Mouse (Mus musculus) T-helper 17 cell (primary cell): ENCODE results near the gene Tspoap1.

Experiments
- in situ Hi-C, 2 experiments: fragments of 300-600 bp; cut with MboI, MseI; formaldehyde crosslinking; loops; 1 replicate in 1 of 2; 2 replicates in 1 of 2; pipeline ENCODE4 v1.15.1; 2025; ENCODE audit warnings: high pct_unique_total_duplicates in 2 of 2

The Tspoap1 gene

GRCm38 (mm10) chr11:87757001-87757954 is 3.1 kb upstream of the Tspoap1 start:
- in situ Hi-C loops: loop anchor here in 1 of 2 experiments (10.0 kb wide), 1 partner anchor 1172 kb away; no protein-coding TSS in a partner anchor

DNA sequence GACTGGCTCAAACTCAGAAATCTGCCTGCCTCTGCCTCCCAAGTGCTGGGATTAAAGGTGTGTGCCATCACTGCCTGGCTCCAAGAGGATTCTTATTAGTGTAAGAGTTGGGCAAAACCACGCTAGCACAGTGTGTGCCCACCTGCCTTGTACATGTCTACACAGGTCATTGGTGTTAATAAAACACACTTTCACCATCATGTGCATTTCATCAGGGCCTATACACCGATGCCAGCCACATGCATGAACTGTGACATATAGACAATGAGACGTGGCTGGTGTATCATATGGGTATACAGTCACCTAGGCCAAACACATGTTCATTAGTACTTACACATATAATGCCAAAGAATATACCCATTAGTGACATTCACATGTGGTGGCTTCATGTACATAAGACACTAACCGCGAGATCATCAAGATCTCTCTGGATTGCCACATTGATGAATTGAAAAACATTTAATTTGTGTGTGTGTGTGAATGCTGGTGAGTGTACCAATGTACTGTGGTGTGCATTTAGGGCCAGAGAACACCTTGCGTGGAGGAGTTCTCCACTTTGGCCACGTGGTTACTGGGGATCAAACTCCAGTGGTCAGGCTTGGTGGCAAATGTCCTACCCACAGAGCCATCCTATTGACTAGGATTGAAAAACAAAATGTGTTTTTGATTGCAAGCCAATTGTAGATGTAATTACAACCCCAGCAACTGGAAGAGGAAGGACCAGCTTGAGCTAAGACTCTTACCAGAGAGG is 2.0 kb upstream of the Tspoap1 start:
- in situ Hi-C loops: loop anchor here in 1 of 2 experiments (10.0 kb wide), 1 partner anchor 1174 kb away; no protein-coding TSS in a partner anchor

- in situ Hi-C loops: loop anchor here in 1 of 2 experiments (10.0 kb wide), 1 partner anchor 1174 kb away; no protein-coding TSS in a partner anchor
Observed at GRCm38 (mm10) chr11:87758957-87759608, 1.3 kb upstream of the Tspoap1 start.

DNA sequence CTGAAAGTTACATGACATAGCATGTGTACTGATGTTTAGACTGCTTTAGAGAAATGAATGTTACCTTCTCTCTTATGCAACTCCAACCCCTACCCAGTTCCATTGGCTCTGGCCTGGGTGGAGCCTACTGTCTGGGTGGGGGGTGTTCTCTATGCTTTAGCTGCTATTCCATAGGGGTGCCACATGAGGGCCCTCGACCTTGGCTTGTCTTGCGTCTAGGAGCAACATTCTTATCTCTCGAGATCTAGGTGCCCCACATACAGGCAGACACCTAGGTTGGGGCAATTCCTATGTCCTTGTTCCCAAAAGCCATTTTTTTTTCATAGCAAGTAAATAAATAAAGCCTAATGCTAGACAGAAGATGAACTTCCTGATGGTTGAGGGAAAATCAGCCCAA is 734 bp upstream of the Tspoap1 start:
- in situ Hi-C loops: loop anchor here in 1 of 2 experiments (5.0 to 10.0 kb wide), 2 partner anchors 292 to 1175 kb away; no protein-coding TSS in a partner anchor

DNA sequence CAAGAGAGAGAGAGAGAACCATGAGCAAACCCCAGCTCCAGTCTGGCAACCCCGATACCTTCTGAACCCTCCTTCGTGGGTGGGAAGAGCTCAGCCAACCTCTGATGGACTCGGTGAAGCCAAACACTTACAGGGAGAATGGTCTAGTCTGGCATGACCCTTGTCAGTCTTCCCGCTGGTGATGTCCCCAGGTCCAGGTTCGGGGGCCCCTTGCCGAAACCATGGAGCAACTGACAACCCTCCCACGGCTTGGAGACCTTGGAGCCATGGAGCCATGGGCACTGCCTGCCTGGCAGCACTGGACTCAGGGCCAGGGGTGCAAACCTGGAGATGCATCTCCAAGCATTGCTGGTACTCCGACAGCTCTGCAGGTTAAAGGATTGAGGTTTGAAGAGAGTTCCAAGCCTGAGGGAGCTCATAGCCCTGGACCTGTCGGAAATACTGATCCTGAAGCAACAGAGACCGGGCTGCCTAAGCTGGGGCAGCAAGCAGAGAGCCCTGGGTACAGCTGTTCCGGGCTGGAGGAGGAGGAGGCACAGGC is 910 bp downstream of the Tspoap1 start:
- in situ Hi-C loops: loop anchor here in 1 of 2 experiments (5.0 kb wide), 1 partner anchor 294 kb away; no protein-coding TSS in a partner anchor

GRCm38 (mm10) chr11:87761806-87762701 is 1.7 kb downstream of the Tspoap1 start:
- in situ Hi-C loops: loop anchor here in 1 of 2 experiments (5.0 kb wide), 1 partner anchor 295 kb away; no protein-coding TSS in a partner anchor

DNA sequence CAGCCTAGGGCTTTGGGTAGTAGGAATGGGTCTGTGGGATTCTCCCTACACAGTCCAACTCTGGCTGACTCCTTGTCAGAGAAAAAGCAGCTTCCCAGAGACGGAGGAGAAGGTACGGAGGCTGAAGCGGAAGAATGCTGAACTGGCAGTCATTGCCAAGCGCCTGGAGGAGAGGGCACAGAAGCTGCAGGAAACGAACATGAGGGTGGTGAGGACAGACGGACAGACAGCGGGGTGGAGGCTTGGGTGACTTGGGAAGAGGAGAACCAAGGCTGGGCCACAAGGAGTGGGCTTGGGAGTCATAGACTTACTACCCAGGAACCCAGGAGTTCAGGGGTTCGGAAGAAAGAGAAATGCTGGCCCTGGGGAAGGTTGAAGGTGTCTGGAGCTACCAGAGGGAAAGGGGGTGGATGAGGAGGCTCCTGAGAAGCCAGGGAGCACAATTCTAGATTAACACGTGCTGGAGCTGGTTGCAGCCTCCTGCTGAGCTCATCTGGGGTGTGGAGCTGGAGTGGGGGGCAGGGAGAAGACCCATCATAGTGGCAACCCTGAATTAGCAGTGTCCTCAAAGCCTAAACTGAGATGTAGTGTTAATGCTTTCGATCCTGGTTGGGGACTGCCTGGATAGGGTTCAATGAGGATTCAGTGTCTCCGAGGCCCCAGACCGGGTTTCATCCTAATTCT is 2.5 kb downstream of the Tspoap1 start:
- in situ Hi-C loops: loop anchor here in 1 of 2 experiments (5.0 kb wide), 1 partner anchor 296 kb away; no protein-coding TSS in a partner anchor

DNA sequence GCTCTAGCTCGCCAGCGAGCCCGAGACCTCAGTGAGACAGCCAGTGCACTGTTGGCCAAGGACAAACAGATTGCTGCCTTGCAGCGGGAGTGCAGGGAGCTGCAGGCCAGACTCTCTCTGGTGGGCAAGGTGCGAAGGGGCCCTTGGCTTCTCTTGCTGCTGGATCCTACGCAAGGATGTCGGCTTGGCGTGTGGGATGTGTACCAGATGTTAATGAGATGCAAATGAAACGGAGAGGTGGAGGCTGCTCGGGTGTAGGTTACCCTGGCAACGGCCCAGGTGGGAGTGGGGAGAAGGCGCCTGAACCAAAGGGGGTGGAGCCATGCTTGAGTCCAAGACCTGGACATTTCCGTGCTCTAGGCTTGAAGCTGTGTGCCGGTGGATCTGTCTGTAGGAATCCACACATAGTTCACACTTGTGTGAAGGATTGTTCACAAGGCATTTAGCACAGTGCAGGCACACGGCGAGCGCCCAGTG is 3.2 kb downstream of the Tspoap1 start:
- in situ Hi-C loops: loop anchor here in 1 of 2 experiments (5.0 kb wide), 1 partner anchor 296 kb away; no protein-coding TSS in a partner anchor

DNA sequence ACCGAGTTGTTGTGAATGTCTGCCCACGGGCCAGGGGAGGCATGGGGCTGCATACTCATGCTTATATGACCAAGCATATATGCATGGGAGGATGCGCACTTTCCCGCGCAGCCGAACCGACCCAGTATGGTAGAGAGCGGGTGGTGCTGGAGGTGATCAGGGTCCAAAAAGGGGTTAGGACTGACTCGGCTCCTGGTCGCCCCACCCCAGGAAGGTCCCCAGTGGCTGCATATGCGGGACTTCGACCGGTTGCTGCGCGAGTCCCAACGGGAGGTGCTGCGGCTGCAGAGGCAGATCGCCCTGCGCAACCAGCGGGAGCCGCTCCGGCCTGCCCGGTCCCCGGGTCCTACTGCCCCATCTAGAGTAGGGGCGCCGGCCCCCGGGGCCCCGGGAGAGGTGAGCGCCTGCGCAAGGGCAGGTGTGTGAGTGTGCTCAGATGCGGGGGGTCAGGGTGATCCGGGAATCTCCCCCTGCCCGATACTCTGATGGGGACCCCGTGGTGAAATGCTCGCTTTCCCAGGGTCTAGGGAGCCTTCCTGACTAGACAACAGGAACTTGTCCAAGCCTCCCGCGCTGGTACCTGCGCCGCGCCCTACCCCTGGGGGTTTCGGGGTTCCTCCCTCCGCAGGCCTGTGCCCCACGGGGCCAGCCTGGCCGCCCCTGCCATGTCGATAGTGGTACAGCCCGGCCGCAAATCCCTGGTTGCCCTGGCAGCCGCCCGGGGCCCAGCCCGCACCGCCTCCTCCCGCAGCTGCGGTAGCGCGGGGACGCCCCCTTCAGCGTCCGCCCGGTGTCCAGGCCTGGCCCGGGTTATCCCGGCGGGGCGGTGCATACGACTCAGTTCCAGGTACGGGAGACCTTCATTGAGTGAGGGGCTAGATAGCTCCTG is 3.9 kb downstream of the Tspoap1 start:
- in situ Hi-C loops: loop anchor here in 1 of 2 experiments (5.0 kb wide), 1 partner anchor 297 kb away; no protein-coding TSS in a partner anchor

DNA sequence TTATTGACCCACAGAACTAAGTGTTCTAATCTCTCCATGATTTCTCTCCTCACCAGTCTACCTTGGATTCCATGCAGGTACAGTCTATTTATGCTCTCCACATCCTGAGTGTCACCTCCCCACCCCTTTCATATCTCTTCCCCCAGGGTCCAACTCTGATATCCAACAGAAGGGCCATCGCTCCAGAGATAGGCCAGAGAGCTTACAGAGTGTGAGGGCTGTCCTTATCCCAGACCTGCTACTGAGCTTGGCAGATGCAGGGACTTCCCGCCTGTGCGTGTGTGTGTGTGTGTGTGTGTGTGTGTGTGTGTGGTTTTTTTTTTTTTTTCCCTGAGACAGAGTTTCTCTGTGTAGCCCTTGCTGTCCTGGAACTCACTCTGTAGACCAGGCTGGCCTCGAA is 8.4 kb downstream of the Tspoap1 start:
- in situ Hi-C loops: loop anchor here (5.0 kb wide), 2 partner anchors 41 to 106 kb away; partner anchors contain the start of gene Rnf43 (in 1 of the 2)

DNA sequence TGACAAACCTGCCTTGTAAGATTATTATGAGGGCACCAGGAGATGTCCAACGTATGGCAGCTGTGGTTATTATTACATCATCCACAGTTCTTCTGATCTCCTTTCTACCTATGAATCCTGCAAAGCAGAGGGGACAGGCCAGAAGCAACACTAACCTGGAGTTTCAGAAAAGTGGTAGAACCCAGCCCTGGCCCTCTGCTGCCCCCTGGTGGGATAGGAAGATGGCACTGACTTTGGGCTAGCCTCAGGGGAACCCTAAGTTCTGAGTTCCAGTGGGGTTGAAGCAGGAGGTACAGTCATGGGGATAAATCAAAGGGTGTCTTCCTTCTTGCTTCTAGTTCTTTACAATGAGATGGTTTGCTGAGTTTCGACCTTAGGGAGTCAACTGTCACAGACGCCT is 10.6 kb downstream of the Tspoap1 start:
- in situ Hi-C loops: loop anchor here in 1 of 2 experiments (5.0 kb wide), 2 partner anchors 109 to 169 kb away; partner anchors contain the start of gene Rnf43

GRCm38 (mm10) chr11:87772354-87772753 is 12.0 kb downstream of the Tspoap1 start:
- in situ Hi-C loops: loop anchor here in 1 of 2 experiments (5.0 kb wide), 2 partner anchors 110 to 170 kb away; partner anchors contain the start of gene Rnf43

DNA sequence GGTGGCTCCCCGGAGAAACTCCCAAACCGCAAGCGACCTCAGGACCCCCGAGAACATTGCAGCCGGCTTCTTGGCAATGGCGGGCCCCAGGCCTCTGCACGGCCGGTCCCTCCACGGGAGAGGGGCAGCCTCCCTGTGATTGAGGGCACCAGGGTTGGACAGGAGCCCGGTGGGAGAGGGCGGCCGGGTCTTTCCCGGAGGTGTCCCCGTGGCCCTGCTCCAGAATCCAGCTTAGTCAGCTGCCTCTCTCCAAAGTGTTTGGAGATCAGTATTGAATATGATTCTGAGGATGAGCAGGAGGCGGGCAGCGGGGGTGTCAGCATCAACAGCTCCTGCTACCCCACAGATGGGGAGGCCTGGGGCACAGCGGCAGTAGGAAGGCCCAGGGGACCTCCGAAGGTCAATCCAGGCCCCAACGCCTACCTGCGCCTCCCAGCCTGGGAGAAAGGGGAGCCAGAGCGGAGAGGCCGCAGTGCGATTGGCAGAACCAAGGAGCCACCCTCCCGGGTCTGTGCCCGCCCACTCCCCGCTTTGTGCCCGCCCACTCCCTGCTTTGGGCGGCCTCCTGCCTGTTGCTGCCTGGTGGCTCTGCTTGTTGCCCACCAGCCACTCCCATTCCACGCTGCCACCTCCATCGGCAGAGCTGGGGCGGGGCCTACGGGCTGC is 17.9 kb downstream of the Tspoap1 start:
- in situ Hi-C loops: no loop called here

- in situ Hi-C loops: no loop called here
Observed at GRCm38 (mm10) chr11:87778915-87779314, 18.6 kb downstream of the Tspoap1 start.

GRCm38 (mm10) chr11:87779392-87779791 is 19.1 kb downstream of the Tspoap1 start:
- in situ Hi-C loops: no loop called here

DNA sequence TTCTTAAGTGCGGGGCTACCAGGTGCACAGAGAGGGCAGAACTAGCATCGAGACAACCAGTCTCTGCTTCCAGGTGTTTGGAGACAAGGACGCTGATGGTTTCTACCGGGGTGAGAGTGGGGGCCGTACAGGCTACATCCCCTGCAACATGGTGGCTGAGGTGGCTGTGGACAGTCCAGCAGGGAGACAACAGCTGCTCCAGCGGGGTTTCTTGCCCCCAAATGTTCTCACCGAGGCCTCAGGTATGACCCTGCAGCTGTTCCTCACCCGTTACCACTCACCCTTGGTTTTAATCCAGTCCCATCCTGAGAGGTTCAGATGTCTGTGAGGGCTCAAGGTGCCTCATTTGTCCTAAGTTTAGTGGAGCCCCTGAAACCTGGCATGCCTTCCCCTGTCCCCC is 19.8 kb downstream of the Tspoap1 start:
- in situ Hi-C loops: no loop called here

DNA sequence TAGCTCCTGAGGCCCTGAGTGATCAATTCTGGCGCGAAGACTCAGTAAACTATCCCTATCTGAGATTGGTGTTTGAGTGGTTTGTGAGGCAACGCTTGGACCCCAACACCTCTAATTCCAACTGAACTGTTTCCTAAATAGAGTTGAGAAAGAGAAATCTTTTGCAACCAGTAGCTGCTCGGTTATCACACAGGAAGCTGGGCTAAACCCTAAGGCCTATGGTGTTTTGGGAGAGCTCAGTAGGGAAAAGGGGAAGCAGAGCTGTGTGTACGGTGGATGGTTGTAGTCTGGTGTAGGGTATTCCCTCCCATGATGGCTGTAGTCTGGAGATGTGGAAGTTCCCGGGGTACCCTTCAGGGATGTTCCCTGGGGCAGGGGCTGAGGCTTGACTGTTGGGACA is 29.7 kb downstream of the Tspoap1 start:
- in situ Hi-C loops: no loop called here
